Mouse (Mus musculus): ENCODE results near the gene Tspan15.

DNA sequence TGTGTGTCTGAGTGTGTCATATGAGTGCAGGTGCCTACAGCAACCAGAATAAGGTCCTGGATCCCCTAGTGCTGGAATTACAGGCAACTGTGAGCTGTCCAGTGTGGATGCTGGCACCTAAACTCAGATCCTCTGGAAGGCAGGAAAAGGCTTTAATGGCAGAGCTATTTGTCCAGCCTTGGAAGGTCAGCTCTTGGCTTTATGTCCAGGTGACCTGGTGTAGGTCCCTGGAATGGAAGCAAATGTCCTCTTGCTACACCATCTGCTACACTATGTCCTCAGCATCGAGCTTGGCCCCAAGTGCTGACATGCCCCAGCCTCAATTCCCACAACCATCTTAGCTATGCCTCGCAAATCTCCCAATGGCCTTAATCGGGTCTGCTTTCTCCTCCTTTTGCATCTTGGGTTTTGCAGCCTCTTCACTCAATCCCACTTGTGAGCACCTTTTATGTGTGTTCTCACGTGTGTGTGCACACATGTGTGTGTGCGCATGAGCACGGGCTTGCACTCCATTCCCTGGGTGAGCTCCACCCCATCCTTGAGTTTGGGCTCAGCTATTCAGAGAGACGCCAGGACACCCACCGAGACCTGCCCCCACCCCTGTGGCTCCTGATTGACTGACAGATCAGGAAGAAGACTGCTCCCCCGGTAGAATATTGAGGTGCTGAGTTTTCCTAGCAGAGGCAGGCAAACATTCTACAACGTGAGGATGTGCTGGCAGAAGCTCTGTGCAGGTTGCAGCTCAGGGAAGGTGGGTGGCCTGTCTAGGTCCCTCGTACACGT lies 83.4 kb downstream of the Tspan15 start:
- no peak for TF ChIP-seq CTCF (IDR thresholded peaks at IDR 0.05; ENCODE audit: low read depth, low read length)
- no peak for TF ChIP-seq POLR2A (IDR thresholded peaks at IDR 0.05; ENCODE audit: extremely low read depth, insufficient read depth, low read length)
